Mouse (Mus musculus) kidney, embryonic 16.5 days (tissue): ENCODE data around the gene Catsper2. TPM values are rescaled to one million over a fixed set of nuclear protein-coding genes. Genes with fewer than 3 reads are reported as not detected.

ENCODE experiments used
- ATAC-seq: fragments of 200-750 bp; cut with Nextera tagmentation; 2 replicates; pipeline ENCODE4 v1.8.0; 2017; ENCODE audit warnings: moderate TSS enrichment; ENCODE audit not compliant: low FRiP score, low TSS enrichment
- H3K27ac ChIP-seq: fragments of 300-500 bp; sonication (generic); 2 replicates; pipeline ENCODE4 v1.5.1; 2014; ENCODE audit warnings: low read length
- H3K27me3 ChIP-seq: fragments of 300-500 bp; sonication (generic); 2 replicates; pipeline ENCODE4 v1.6.1; 2014; ENCODE audit warnings: low read length, control low read depth, mixed read lengths; ENCODE audit not compliant: insufficient read depth
- H3K36me3 ChIP-seq: fragments of 300-500 bp; sonication (generic); 2 replicates; pipeline ENCODE4 v1.6.1; 2014; ENCODE audit warnings: low read length, control low read depth, mixed read lengths; ENCODE audit not compliant: insufficient read depth
- H3K4me1 ChIP-seq: fragments of 300-500 bp; sonication (generic); 2 replicates; pipeline ENCODE4 v1.6.1; 2014; ENCODE audit warnings: low read length, control low read depth, mixed read lengths; ENCODE audit not compliant: insufficient read depth
- H3K4me2 ChIP-seq: fragments of 300-500 bp; sonication (generic); replicated peaks from 2 replicates; pipeline ENCODE4 v1.6.1; 2014; ENCODE audit warnings: low read depth, low read length
- H3K4me3 ChIP-seq: fragments of 300-500 bp; sonication (generic); 2 replicates; pipeline ENCODE4 v1.5.1; 2014; ENCODE audit warnings: mild to moderate bottlenecking, low read length
- H3K9ac ChIP-seq: fragments of 300-500 bp; sonication (generic); replicated peaks from 2 replicates; pipeline ENCODE4 v1.6.1; 2014; ENCODE audit warnings: low read length
- H3K9me3 ChIP-seq: fragments of 300-500 bp; sonication (generic); 2 replicates; pipeline ENCODE4 v1.6.1; 2016; ENCODE audit warnings: low read length, control low read depth
- WGBS: fragments of 180-500 bp; shearing (Covaris S2); extraction: QIAGEN DNeasy Blood & Tissue Kit; methylation state at CpG from one replicate; pipeline ENCODE4 v1.1.7; 2014; 5-methylcytosine and 5-hydroxymethylcytosine counted together
- polyA plus RNA-seq: library from polyadenylated mRNA; unstranded; fragments of >200 nt; fragmentation: Nextera tagmentation; extraction: Ambion mirVana; gene quantifications from 2 replicates; pipeline ENCODE4 v1.2.1, GENCODE M21; 2015

The Catsper2 gene
- polyA plus RNA-seq, 1 experiment from 2014 or later, result 2.0 TPM

- H3K4me3 ChIP-seq, result no peak overlapping the region
- no peak overlapping the region for H3K4me2 ChIP-seq
- no peak for ATAC-seq
- H3K4me1 ChIP-seq, result peaks cover 12% of the 10 kb centered on the region
- peaks cover 19% of the 10 kb centered on the region for H3K36me3 ChIP-seq
- H3K9me3 ChIP-seq, result no peaks in the 10 kb centered on the region
- H3K27ac ChIP-seq, result no peak overlapping the region
- H3K9ac ChIP-seq, result no peak overlapping the region
- no peaks in the 10 kb centered on the region for H3K27me3 ChIP-seq
- 68% methylated on average over 5 of the region's 5 CpGs for WGBS
Measured at GRCm38 (mm10) chr2:121440834-121441605, 27.4 kb upstream of the Catsper2 start.

GRCm38 (mm10) chr2:121439746-121440145 lies 26.2 kb upstream of the Catsper2 start:
- peaks cover 28% of the 10 kb centered on the region for H3K36me3 ChIP-seq
- peaks cover 12% of the 10 kb centered on the region for H3K4me1 ChIP-seq
- H3K4me3 ChIP-seq, result no peak overlapping the region
- no peaks in the 10 kb centered on the region for H3K9me3 ChIP-seq
- no peak for ATAC-seq
- no peaks in the 10 kb centered on the region for H3K27me3 ChIP-seq
- H3K9ac ChIP-seq, result no peak overlapping the region
- H3K4me2 ChIP-seq, result no peak overlapping the region
- no peak overlapping the region for H3K27ac ChIP-seq
- WGBS, result 61% methylated on average over 4 of the region's 4 CpGs

- Histone ChIP-seq H3K4me3 (no peak overlapping the region), H3K9me3 (no peaks in the 10 kb centered on the region), H3K4me2 (no peak overlapping the region), H3K9ac (no peak overlapping the region), H3K27me3 (no peaks in the 10 kb centered on the region), H3K27ac (no peak overlapping the region), H3K36me3 (peaks cover 67% of the 10 kb centered on the region), H3K4me1 (no peaks in the 10 kb centered on the region)
- 100% methylated on average over 1 of the region's 1 CpGs for WGBS
- no peak for ATAC-seq
Measured at GRCm38 (mm10) chr2:121434854-121435253, 21.3 kb upstream of the Catsper2 start.

GRCm38 (mm10) chr2:121425890-121426289 lies 12.3 kb upstream of the Catsper2 start:
- Histone ChIP-seq H3K36me3 (peaks cover 72% of the 10 kb centered on the region), H3K27ac (no peak overlapping the region), H3K9ac (no peak overlapping the region), H3K4me2 (no peak overlapping the region), H3K4me3 (no peak overlapping the region), H3K9me3 (no peaks in the 10 kb centered on the region), H3K27me3 (no peaks in the 10 kb centered on the region), H3K4me1 (no peaks in the 10 kb centered on the region)
- 100% methylated on average over 2 of the region's 2 CpGs for WGBS
- no peak for ATAC-seq

GRCm38 (mm10) chr2:121423166-121423565 lies 9.6 kb upstream of the Catsper2 start:
- Histone ChIP-seq H3K27ac (no peak overlapping the region), H3K4me3 (no peak overlapping the region), H3K36me3 (peaks cover 67% of the 10 kb centered on the region), H3K4me1 (no peaks in the 10 kb centered on the region), H3K9ac (no peak overlapping the region), H3K4me2 (no peak overlapping the region), H3K27me3 (no peaks in the 10 kb centered on the region), H3K9me3 (no peaks in the 10 kb centered on the region)
- no peak for ATAC-seq
- 91% methylated on average over 2 of the region's 2 CpGs for WGBS

- Histone ChIP-seq H3K9me3 (no peaks in the 10 kb centered on the region), H3K36me3 (peaks cover 46% of the 10 kb centered on the region), H3K4me2 (no peak overlapping the region), H3K27me3 (no peaks in the 10 kb centered on the region), H3K4me1 (peaks cover 23% of the 10 kb centered on the region), H3K27ac (no peak overlapping the region), H3K9ac (no peak overlapping the region), H3K4me3 (no peak overlapping the region)
- ATAC-seq, result no peak
- 87% methylated on average over 3 of the region's 3 CpGs for WGBS
Measured at GRCm38 (mm10) chr2:121418476-121418875, 4.9 kb upstream of the Catsper2 start.

GRCm38 (mm10) chr2:121416356-121416755 lies 2.8 kb upstream of the Catsper2 start:
- Histone ChIP-seq H3K4me3 (peak overlapping the region; percentile 8), H3K36me3 (peaks cover 29% of the 10 kb centered on the region), H3K9me3 (no peaks in the 10 kb centered on the region), H3K27ac (no peak overlapping the region), H3K9ac (no peak overlapping the region), H3K4me1 (peaks cover 31% of the 10 kb centered on the region), H3K27me3 (no peaks in the 10 kb centered on the region), H3K4me2 (peak overlapping the region; percentile 72; the same call in 1 of the 2 replicates)
- 83% methylated on average over 6 of the region's 6 CpGs for WGBS
- no peak for ATAC-seq

- Histone ChIP-seq H3K36me3 (peaks cover 27% of the 10 kb centered on the region), H3K4me1 (peaks cover 31% of the 10 kb centered on the region), H3K27me3 (no peaks in the 10 kb centered on the region), H3K4me3 (peak overlapping the region; percentile 95), H3K9me3 (no peaks in the 10 kb centered on the region), H3K27ac (no peak overlapping the region), H3K4me2 (peak overlapping the region; percentile 72), H3K9ac (peak overlapping the region; percentile 64)
- no peak for ATAC-seq
- WGBS, result 77% methylated on average over 3 of the region's 3 CpGs
Measured at GRCm38 (mm10) chr2:121415591-121415990, 2.0 kb upstream of the Catsper2 start.

- no peak for ATAC-seq
- Histone ChIP-seq H3K27ac (no peak overlapping the region), H3K4me1 (peaks cover 31% of the 10 kb centered on the region), H3K9ac (peak overlapping the region; percentile 64), H3K4me2 (peak overlapping the region; percentile 72), H3K4me3 (peak overlapping the region; percentile 95), H3K36me3 (peaks cover 25% of the 10 kb centered on the region), H3K9me3 (no peaks in the 10 kb centered on the region), H3K27me3 (no peaks in the 10 kb centered on the region)
- 50% methylated on average over 3 of the region's 3 CpGs for WGBS
Measured at GRCm38 (mm10) chr2:121415103-121415502, 1.5 kb upstream of the Catsper2 start.

GRCm38 (mm10) chr2:121414139-121414685 lies 620 bp upstream of the Catsper2 start:
- Histone ChIP-seq H3K4me1 (peaks cover 31% of the 10 kb centered on the region), H3K27me3 (no peaks in the 10 kb centered on the region), H3K9me3 (no peaks in the 10 kb centered on the region), H3K9ac (peak overlapping the region; percentile 99), H3K4me3 (peak overlapping the region; percentile 95), H3K27ac (peak overlapping the region; percentile 98), H3K4me2 (peak overlapping the region; percentile 72), H3K36me3 (peaks cover 21% of the 10 kb centered on the region)
- peak; percentile 50 for ATAC-seq
- 0% methylated on average over 32 of the region's 32 CpGs for WGBS
